Mouse (Mus musculus) forebrain, embryonic 10.5 days (tissue): Measurements from ENCODE around the gene Mrpl47. TPM values are rescaled to one million over a fixed set of nuclear protein-coding genes. Genes with fewer than 3 reads are reported as not detected.
"Not testable (repeated sequence)": the region's sequence is repeated elsewhere in the genome, so short reads cannot be mapped to it uniquely, and the experiment has no call there.

Source experiments
- DNase-seq: peaks from one replicate; pipeline ENCODE4 v3.0.0-alpha.2; 2017; ENCODE audit warnings: low spot score; ENCODE audit errors: extremely low spot score
- H3K27ac ChIP-seq: fragments of 300-500 bp; sonication (generic); 2 replicates; pipeline ENCODE4 v1.5.1; 2016; ENCODE audit warnings: mild to moderate bottlenecking
- H3K27me3 ChIP-seq: fragments of 300-500 bp; sonication (generic); 2 replicates; pipeline ENCODE4 v1.6.1; 2016; ENCODE audit warnings: mild to moderate bottlenecking; ENCODE audit not compliant: poor library complexity, severe bottlenecking
- H3K36me3 ChIP-seq: fragments of 300-500 bp; sonication (generic); replicated peaks from 2 replicates; pipeline ENCODE4 v1.6.1; 2016; ENCODE audit warnings: mild to moderate bottlenecking, moderate library complexity
- H3K4me1 ChIP-seq: fragments of 300-500 bp; sonication (generic); 2 replicates; pipeline ENCODE4 v1.6.1; 2016
- H3K4me3 ChIP-seq: fragments of 300-500 bp; sonication (generic); 2 replicates; pipeline ENCODE4 v1.5.1; 2016; ENCODE audit warnings: mild to moderate bottlenecking, moderate library complexity
- H3K9me3 ChIP-seq: fragments of 300-500 bp; sonication (generic); 2 replicates; pipeline ENCODE4 v1.6.1; 2016; ENCODE audit warnings: mild to moderate bottlenecking, moderate library complexity
- WGBS: fragments of 180-500 bp; shearing (Covaris S2); methylation state at CpG from one replicate; pipeline ENCODE4 v1.1.7; 2016; 5-methylcytosine and 5-hydroxymethylcytosine counted together
- polyA plus RNA-seq: library from polyadenylated mRNA; unstranded; fragments of >200 nt; fragmentation: Nextera tagmentation; extraction: Ambion mirVana; gene quantifications from 2 replicates; pipeline ENCODE4 v1.2.1, GENCODE M21; 2016

Mrpl47 gene
- polyA plus RNA-seq, 1 experiment from 2014 or later = 39.7 TPM

- Histone ChIP-seq H3K4me3 (peak within 1 kb of the TSS; percentile 88), H3K9me3 (no peaks in the 10 kb centered on the region), H3K4me1 (peaks cover 24% of the 10 kb centered on the region), H3K36me3 (peaks cover 52% of the 10 kb centered on the region), H3K27me3 (no peaks in the 10 kb centered on the region), H3K27ac (peak within 1 kb of the TSS; percentile 91)
- WGBS = under 1% methylated on average over 62 of the region's 62 CpGs
- DNase-seq = peak; percentile 98
Measured at GRCm38 (mm10) chr3:32736244-32737171, 897 bp downstream of the Mrpl47 start, which contains the start of gene Ndufb5. TSS of gene Ndufb5 (plus strand) at chr3:32736990.

- no peak for DNase-seq
- Histone ChIP-seq H3K9me3 (peaks cover 3% of the 10 kb centered on the region; the same call in 1 of the 2 replicates), H3K27ac (no peak overlapping the region), H3K4me3 (no peak overlapping the region), H3K36me3 (peaks cover 98% of the 10 kb centered on the region), H3K4me1 (no peaks in the 10 kb centered on the region), H3K27me3 (no peaks in the 10 kb centered on the region)
- 87% methylated on average over 4 of the region's 4 CpGs for WGBS
Measured at GRCm38 (mm10) chr3:32727861-32728260, 9.5 kb downstream of the Mrpl47 start.

- no peak overlapping the region for H3K27ac ChIP-seq
- no peaks in the 10 kb centered on the region for H3K4me1 ChIP-seq
- 88% methylated on average over 5 of the region's 5 CpGs for WGBS
- H3K4me3 ChIP-seq = no peak overlapping the region
- H3K27me3 ChIP-seq = no peaks in the 10 kb centered on the region
- DNase-seq = no peak
- H3K9me3 ChIP-seq = peaks cover 3% of the 10 kb centered on the region; the same call in 1 of the 2 replicates
- H3K36me3 ChIP-seq = peaks cover 99% of the 10 kb centered on the region
Measured at GRCm38 (mm10) chr3:32725951-32726350, 11.5 kb downstream of the Mrpl47 start.

DNA sequence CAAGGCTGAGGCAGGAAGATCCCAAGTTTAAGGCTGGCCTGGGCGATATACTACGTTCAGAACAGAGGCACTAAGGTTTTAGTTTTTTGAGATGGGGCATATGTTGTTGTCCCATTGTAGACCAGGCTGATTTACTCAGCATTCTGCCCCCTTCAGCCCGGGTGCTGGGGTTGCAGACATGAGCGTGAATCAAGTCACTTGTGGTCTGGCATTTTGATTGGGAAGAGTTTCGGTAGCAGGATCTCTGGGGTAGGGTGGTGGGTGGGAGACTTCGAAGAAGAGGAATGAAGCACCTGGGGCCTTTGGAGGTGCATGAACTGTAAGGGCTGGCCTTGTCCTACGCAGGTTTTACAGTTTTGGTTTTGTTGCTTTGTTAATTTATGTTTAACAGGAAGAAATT lies 13.2 kb downstream of the Mrpl47 start:
- Histone ChIP-seq H3K36me3 (peaks cover 99% of the 10 kb centered on the region), H3K9me3 (peaks cover 3% of the 10 kb centered on the region; the same call in 1 of the 2 replicates), H3K4me3 (no peak overlapping the region), H3K27me3 (no peaks in the 10 kb centered on the region), H3K27ac (no peak overlapping the region), H3K4me1 (no peaks in the 10 kb centered on the region)
- 93% methylated on average over 7 of the region's 7 CpGs for WGBS
- no peak for DNase-seq

GRCm38 (mm10) chr3:32718271-32718670 lies 19.1 kb downstream of the Mrpl47 start:
- WGBS = 93% methylated on average over 5 of the region's 5 CpGs
- Histone ChIP-seq H3K4me1 (no peaks in the 10 kb centered on the region), H3K36me3 (peaks cover 100% of the 10 kb centered on the region), H3K9me3 (no peaks in the 10 kb centered on the region; the same call in 1 of the 2 replicates), H3K27me3 (no peaks in the 10 kb centered on the region), H3K27ac (no peak overlapping the region), H3K4me3 (no peak overlapping the region)
- no peak for DNase-seq

GRCm38 (mm10) chr3:32717403-32717802 lies 20.0 kb downstream of the Mrpl47 start:
- H3K4me1 ChIP-seq, H3K9me3 ChIP-seq, H3K27me3 ChIP-seq, H3K27ac ChIP-seq, DNase-seq, H3K4me3 ChIP-seq: not testable (repeated sequence)
- peaks cover 100% of the 10 kb centered on the region for H3K36me3 ChIP-seq
- WGBS = 96% methylated on average over 6 of the region's 6 CpGs

- Histone ChIP-seq H3K4me3 (no peak overlapping the region), H3K36me3 (peaks cover 79% of the 10 kb centered on the region), H3K4me1 (peaks cover 16% of the 10 kb centered on the region), H3K27me3 (no peaks in the 10 kb centered on the region), H3K27ac (no peak overlapping the region), H3K9me3 (no peaks in the 10 kb centered on the region)
- DNase-seq = no peak
- 86% methylated on average over 3 of the region's 3 CpGs for WGBS
Measured at GRCm38 (mm10) chr3:32713711-32714110, 23.7 kb downstream of the Mrpl47 start.

GRCm38 (mm10) chr3:32709388-32709787 lies 28.0 kb downstream of the Mrpl47 start:
- WGBS = 12% methylated on average over 9 of the region's 9 CpGs
- Histone ChIP-seq H3K9me3 (no peaks in the 10 kb centered on the region), H3K36me3 (peaks cover 36% of the 10 kb centered on the region), H3K27ac (peak overlapping the region; percentile 98), H3K4me1 (peaks cover 19% of the 10 kb centered on the region), H3K27me3 (no peaks in the 10 kb centered on the region), H3K4me3 (peak overlapping the region; percentile 98)
- no peak for DNase-seq

DNA sequence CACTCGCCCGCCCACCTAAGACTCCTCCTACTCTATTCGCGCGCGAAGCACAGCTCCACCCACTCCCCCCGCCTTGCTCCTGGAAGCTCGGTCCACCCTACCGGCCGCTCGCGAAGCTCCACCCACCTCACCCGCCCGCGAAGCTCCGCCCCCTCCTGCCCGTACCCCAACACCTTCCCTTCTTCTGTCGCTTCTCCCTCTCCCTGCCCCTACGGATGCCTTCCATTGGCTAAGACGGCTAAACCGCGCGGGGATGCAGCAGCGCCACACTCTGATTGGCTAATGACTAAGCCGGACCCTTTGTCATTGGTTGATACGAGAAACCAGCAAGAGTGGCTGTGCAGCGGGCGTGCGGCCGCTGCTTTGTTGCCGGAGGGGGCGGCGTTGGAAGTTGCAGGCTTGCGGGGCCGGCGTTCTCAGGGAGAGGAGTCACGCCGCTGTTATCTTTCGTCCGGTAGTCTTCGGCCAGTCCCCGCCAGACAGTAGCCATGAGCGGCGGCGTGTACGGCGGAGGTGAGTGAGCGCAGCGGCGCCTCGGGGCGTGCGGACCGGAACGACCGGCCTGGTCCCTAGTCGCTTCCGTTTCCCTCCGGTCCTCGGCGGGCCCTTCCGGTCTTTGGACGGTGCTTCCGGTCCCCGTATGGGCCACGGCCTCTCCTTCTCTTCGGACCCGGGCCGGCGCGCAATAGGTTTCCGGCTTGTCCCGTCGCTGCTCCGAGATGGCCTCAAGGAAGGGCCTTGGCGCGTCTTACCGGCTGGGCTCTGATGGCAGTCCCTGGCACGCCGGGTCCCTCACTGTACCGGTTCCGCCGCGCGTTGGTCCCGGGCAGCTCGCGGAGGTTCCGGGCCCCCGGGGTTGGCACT lies 28.8 kb downstream of the Mrpl47 start:
- peak; percentile 99 for DNase-seq
- no peaks in the 10 kb centered on the region for H3K9me3 ChIP-seq
- no peaks in the 10 kb centered on the region for H3K27me3 ChIP-seq
- peaks cover 28% of the 10 kb centered on the region for H3K36me3 ChIP-seq
- WGBS = under 1% methylated on average over 90 of the region's 90 CpGs
- peak overlapping the region; percentile 98 for H3K27ac ChIP-seq
- peak overlapping the region; percentile 98 for H3K4me3 ChIP-seq
- peaks cover 19% of the 10 kb centered on the region for H3K4me1 ChIP-seq

GRCm38 (mm10) chr3:32708052-32708367 lies 29.4 kb downstream of the Mrpl47 start:
- peak overlapping the region; percentile 98 for H3K4me3 ChIP-seq
- H3K9me3 ChIP-seq = no peaks in the 10 kb centered on the region
- peak overlapping the region; percentile 98 for H3K27ac ChIP-seq
- peaks cover 22% of the 10 kb centered on the region for H3K36me3 ChIP-seq
- H3K27me3 ChIP-seq = no peaks in the 10 kb centered on the region
- 4% methylated on average over 4 of the region's 4 CpGs for WGBS
- peaks cover 19% of the 10 kb centered on the region for H3K4me1 ChIP-seq
- DNase-seq = no peak

DNA sequence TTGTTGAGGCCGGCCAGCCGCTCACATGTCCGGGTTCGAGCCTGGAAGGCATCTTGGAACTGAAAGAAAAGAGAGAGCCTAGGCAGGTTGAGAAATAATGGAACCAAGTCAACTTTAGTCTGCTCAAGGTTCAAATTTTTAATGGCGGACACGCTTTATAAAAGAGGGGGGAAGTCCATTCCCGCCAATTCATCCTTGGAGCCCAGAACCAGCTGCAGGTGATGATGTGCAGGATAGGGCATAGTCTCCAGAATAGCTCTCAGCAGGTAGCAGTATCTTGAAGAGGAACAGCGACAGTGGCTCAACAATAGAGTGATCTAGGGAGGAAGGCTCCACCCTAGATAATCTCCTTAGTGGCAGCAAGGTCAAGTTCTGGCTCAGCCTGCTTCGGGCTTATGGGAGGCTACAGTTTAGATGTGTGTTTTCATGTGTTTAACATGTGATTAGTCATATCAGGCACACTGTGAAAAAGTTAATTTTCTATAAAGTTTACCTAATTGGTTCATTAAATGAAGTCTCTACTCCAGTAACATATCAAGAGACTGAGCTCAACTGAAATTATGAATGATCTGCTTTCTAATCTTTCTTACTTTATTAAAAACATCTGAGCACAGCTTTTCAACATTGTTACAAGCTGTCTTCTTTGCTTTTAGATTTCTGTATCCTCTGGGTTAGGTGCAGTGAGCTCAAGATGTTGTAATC lies 31.6 kb downstream of the Mrpl47 start, which contains the start of gene Actl6a:
Gene Actl6a, plus strand, starts transcription at position 652 of the 702 bp plus-strand sequence.
- 82% methylated on average over 9 of the region's 9 CpGs for WGBS
- H3K36me3 ChIP-seq, H3K27ac ChIP-seq, H3K9me3 ChIP-seq, DNase-seq, H3K4me3 ChIP-seq, H3K27me3 ChIP-seq: not testable (repeated sequence)
- peaks cover 16% of the 10 kb centered on the region for H3K4me1 ChIP-seq

DNA sequence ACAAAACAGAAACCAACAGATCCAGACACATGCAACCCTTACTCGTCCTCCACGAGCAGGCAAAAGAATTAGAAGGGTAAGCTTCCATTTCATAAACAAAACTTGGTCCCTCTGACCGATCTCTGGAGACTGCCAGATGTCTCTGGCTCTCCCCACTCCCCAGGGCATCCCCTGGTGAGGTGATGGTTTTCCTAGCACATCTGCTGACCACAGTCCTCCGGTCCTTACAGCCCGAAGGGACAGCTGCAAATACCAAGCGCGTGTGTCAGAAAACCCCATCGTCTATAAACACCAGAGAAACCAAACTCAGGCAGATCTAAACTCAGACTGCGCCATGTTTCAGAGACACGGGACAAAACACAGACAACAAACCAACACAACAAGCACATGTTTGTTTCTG lies 32.8 kb downstream of the Mrpl47 start:
- WGBS = 94% methylated on average over 10 of the region's 10 CpGs
- not testable (repeated sequence) for H3K9me3 ChIP-seq, DNase-seq, H3K27me3 ChIP-seq, H3K27ac ChIP-seq, H3K36me3 ChIP-seq, H3K4me1 ChIP-seq, H3K4me3 ChIP-seq
